Mouse (Mus musculus) midbrain, embryonic 11.5 days (tissue): Measurements from ENCODE around the gene Ccdc159. TPM values are rescaled to one million over a fixed set of nuclear protein-coding genes. Genes with fewer than 3 reads are reported as not detected.

Experiments
- ATAC-seq: fragments of 200-750 bp; cut with Nextera tagmentation; 2 replicates; pipeline ENCODE4 v1.8.0; 2017; ENCODE audit warnings: moderate TSS enrichment, moderate library complexity; ENCODE audit not compliant: low FRiP score
- DNase-seq: peaks from one replicate; pipeline ENCODE4 v3.0.0; 2015; ENCODE audit warnings: low spot score; ENCODE audit errors: missing footprints
- H3K27ac ChIP-seq: fragments of 300-500 bp; sonication (generic); 2 replicates; pipeline ENCODE4 v1.5.1; 2014; ENCODE audit warnings: low read depth, low read length
- H3K27me3 ChIP-seq: fragments of 300-500 bp; sonication (generic); 2 replicates; pipeline ENCODE4 v1.6.1; 2014; ENCODE audit warnings: mild to moderate bottlenecking, low read length, moderate library complexity, mixed read lengths; ENCODE audit not compliant: control insufficient read depth, insufficient read depth
- H3K36me3 ChIP-seq: fragments of 300-500 bp; sonication (generic); 2 replicates; pipeline ENCODE4 v1.6.1; 2014; ENCODE audit warnings: mild to moderate bottlenecking, low read length, moderate library complexity, mixed read lengths; ENCODE audit not compliant: control insufficient read depth, insufficient read depth
- H3K4me1 ChIP-seq: fragments of 300-500 bp; sonication (generic); 2 replicates; pipeline ENCODE4 v1.6.1; 2014; ENCODE audit warnings: low read length; ENCODE audit not compliant: control insufficient read depth, insufficient read depth
- H3K4me2 ChIP-seq: fragments of 300-500 bp; sonication (generic); 2 replicates; pipeline ENCODE4 v1.6.1; 2014; ENCODE audit warnings: mild to moderate bottlenecking, moderate library complexity
- H3K4me3 ChIP-seq: fragments of 300-500 bp; sonication (generic); 2 replicates; pipeline ENCODE4 v1.5.1; 2014; ENCODE audit warnings: low read depth, low read length
- H3K9ac ChIP-seq: fragments of 300-500 bp; sonication (generic); 2 replicates; pipeline ENCODE4 v1.6.1; 2014; ENCODE audit warnings: low read length
- H3K9me3 ChIP-seq: fragments of 300-500 bp; sonication (generic); 2 replicates; pipeline ENCODE4 v1.6.1; 2016; ENCODE audit warnings: low read length; ENCODE audit not compliant: control insufficient read depth
- WGBS: fragments of 180-500 bp; shearing (Covaris S2); extraction: QIAGEN DNeasy Blood & Tissue Kit; methylation state at CpG from one replicate; pipeline ENCODE4 v1.1.7; 2014; 5-methylcytosine and 5-hydroxymethylcytosine counted together
- polyA plus RNA-seq: library from polyadenylated mRNA; unstranded; fragments of >200 nt; fragmentation: Nextera tagmentation; extraction: Ambion mirVana; gene quantifications from 2 replicates; pipeline ENCODE4 v1.2.1, GENCODE M21; 2014

Gene Ccdc159
- polyA plus RNA-seq, 1 experiment from 2014 or later, result 3.4 TPM

DNA sequence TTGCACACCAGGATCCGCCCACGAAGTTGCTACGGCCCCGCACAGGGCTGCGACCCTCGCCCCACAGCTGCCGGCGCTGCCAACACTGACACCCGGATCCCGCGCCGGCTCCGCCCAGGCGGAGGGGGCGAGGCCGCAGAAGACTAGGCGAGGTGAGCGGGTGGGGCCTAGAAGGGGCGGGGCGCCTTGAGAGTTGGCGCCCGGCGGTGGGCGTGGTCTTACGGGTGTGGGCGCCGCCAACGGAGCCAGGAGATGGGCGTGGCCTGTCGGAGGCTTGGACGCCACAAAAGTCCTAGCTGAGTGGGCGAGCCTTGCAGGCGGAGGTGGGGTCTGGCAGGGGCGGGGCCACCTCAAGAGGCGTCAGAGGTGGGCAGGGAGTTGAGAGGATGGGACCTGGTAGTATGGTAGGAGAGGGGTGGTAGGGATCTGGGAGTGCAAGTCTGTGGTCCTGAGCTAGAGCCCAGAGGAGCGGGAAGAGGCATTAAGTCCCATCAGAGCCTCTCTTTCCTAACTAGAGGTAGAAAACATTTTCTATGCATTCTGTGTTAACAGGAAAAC is 9.2 kb upstream of the Ccdc159 start, which contains the start of gene Rab3d:
Gene Rab3d, minus strand, starts transcription at position 158 of the 558 bp plus-strand sequence.
- peaks cover 6% of the 10 kb centered on the region; the same call in 1 of the 2 replicates for H3K4me1 ChIP-seq
- H3K27ac ChIP-seq, result no peak within 1 kb of the TSS
- under 1% methylated on average over 35 of the region's 36 CpGs for WGBS
- H3K4me2 ChIP-seq, result peak within 1 kb of the TSS; percentile 99
- H3K4me3 ChIP-seq, result peak within 1 kb of the TSS; percentile 64
- peak; percentile 99 for DNase-seq
- H3K9me3 ChIP-seq, result no peaks in the 10 kb centered on the region
- H3K36me3 ChIP-seq, result no peaks in the 10 kb centered on the region
- peaks cover 5% of the 10 kb centered on the region for H3K27me3 ChIP-seq
- ATAC-seq, result peak; percentile 97
- H3K9ac ChIP-seq, result peak within 1 kb of the TSS; percentile 71

DNA sequence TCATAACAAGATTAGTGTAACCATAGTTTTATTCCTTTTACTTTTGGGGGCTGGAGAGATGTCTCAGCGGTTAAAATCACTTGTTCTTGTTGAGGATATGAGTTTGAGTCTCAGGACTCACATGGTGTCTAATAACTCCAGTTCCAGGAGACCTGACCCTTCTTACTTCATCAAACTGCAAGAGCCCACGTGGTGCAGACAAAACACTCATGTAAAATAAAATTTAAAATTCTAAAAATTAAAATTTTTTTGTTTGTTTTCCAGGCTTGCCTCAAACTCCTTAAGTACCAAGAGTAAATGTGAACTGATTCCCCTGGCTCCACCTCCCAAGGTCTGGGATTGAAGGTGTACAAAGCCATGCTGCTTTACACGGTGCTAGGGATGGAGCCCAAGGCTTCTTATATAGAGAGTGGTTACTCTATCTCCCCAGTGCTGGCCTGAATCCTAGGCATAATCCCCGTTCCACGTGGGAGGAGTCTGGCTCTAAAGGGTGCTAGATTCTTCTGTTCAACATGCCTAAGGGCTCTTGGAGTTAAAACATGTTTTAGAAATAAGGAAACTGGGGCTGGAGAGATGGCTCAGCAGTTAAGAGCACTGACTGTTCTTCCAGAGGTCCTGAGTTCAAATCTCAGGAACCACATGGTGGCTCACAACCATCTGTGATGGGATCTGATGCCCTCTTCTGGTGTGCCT is 8.4 kb upstream of the Ccdc159 start:
- H3K4me3 ChIP-seq, result peak overlapping the region; percentile 64
- no peak overlapping the region for H3K27ac ChIP-seq
- ATAC-seq, result no peak

DNA sequence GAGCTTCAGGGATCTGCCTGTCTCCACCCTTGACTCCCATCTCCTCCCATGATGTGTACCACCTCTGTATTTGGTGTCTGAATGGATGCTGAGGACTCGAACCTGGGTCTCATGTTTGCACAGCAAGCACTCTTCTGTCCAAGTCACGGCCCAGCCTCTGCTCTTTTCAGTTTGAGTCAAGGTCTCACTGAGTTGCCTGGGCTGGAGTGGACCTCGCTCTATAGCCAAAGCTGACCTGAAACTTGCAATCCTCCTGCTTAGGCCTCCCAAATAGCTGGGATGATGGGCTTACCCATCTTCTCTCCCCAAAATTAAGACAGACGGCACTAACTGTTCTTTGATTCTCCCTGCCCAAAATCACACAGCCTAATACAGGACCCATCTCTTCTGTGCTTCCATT is 4.2 kb upstream of the Ccdc159 start:
- WGBS, result 93% methylated on average over 4 of the region's 4 CpGs
- Histone ChIP-seq H3K4me3 (no peak overlapping the region), H3K36me3 (no peaks in the 10 kb centered on the region), H3K27ac (no peak overlapping the region), H3K4me1 (peaks cover 14% of the 10 kb centered on the region), H3K4me2 (no peak overlapping the region), H3K9ac (no peak overlapping the region), H3K9me3 (no peaks in the 10 kb centered on the region), H3K27me3 (no peaks in the 10 kb centered on the region; the same call in none of the 2 replicates)
- ATAC-seq, result no peak
- peak; percentile 80 for DNase-seq

More for the DNA sequence above, 8.4 kb upstream of the Ccdc159 start:
- H3K4me1 ChIP-seq, result peaks cover 6% of the 10 kb centered on the region; the same call in 1 of the 2 replicates
- peak overlapping the region; percentile 99 for H3K4me2 ChIP-seq
- no peak overlapping the region for H3K9ac ChIP-seq
- H3K9me3 ChIP-seq, result no peaks in the 10 kb centered on the region
- peaks cover 5% of the 10 kb centered on the region for H3K27me3 ChIP-seq
- no peaks in the 10 kb centered on the region for H3K36me3 ChIP-seq
- DNase-seq, result peak; percentile 77
- WGBS, result 18% methylated on average over 5 of the region's 5 CpGs

DNA sequence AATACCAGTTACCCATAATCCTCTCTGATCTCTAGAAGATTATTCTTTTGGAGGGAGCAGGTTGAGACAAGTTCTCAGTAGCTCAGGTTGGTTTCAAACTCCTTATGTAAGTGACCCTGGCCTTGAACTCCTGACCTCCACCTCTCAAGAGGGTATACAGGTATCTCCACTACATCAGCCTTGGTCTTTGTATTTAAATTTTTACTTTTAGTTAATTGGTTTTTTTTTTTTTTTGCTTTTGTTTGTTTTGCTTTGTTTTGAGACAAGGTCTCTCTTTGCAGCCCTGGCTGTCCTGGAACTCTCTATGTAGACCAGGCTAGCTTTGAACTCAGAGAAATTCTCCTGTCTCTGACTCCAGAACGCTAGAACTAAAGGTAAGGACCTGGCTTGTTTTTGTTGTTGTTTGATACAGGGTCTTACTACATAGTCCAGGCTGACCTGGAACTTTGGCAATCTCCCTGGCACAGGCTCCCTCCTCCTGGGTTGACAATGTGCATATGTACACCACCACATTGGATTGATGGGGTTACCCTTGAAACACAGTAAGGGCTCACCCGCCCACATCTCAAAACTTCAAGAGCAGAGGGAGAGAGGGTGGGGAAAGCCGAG is 3.7 kb upstream of the Ccdc159 start:
- H3K4me1 ChIP-seq, result peaks cover 11% of the 10 kb centered on the region
- 88% methylated on average over 3 of the region's 3 CpGs for WGBS
- H3K4me2 ChIP-seq, result no peak overlapping the region
- H3K36me3 ChIP-seq, result no peaks in the 10 kb centered on the region
- no peaks in the 10 kb centered on the region; the same call in 1 of the 2 replicates for H3K27me3 ChIP-seq
- no peak for ATAC-seq
- no peak overlapping the region for H3K4me3 ChIP-seq
- H3K9me3 ChIP-seq, result no peaks in the 10 kb centered on the region
- H3K9ac ChIP-seq, result no peak overlapping the region
- H3K27ac ChIP-seq, result no peak overlapping the region
- peak; percentile 84 for DNase-seq

DNA sequence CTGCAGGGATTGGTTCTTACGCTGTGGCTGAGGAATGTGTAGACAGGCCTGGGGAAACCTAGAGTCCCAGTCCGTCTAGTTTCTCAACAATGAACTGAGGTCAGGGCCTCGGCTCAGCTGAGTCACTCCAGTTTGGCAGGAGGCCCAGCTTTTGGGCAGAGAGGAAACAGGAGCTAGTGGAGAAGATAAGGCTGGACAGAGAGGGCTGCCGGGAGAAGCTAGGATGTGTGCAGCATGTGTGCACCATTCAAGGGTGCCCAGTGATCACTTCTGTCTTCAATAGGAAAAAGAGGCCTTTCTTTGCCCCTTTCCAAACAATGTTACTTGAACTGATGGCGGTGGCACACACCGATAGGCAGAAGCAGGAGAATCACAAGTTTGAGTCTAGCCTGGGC is 3.2 kb upstream of the Ccdc159 start:
- Histone ChIP-seq H3K4me2 (no peak overlapping the region), H3K27me3 (no peaks in the 10 kb centered on the region; the same call in 1 of the 2 replicates), H3K4me1 (peaks cover 11% of the 10 kb centered on the region), H3K36me3 (no peaks in the 10 kb centered on the region), H3K4me3 (no peak overlapping the region), H3K9ac (no peak overlapping the region), H3K27ac (no peak overlapping the region), H3K9me3 (no peaks in the 10 kb centered on the region)
- DNase-seq (peak; percentile 72), ATAC-seq (no peak)
- WGBS, result 83% methylated on average over 6 of the region's 6 CpGs

DNA sequence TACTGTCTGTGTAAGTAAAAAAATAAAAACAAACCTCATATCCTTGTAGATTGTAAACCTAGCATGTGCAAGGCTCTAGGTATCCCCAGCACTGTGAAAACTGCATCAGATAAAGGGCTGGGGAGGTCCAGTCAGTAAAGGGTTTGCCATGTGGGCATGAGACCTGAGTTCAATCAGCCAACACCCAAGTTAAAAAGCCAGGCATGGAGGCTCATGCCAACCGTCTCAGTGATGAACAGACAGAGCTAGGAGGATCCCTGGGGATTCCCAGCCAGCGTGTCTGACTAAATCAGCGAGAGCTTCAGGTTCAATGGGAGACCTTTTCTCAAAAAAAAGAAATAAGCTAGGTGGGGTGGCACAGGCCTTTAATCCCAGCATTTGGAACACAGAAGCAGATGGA is 2.2 kb upstream of the Ccdc159 start:
- Histone ChIP-seq H3K9ac (no peak overlapping the region), H3K36me3 (no peaks in the 10 kb centered on the region), H3K4me1 (peaks cover 11% of the 10 kb centered on the region), H3K4me2 (no peak overlapping the region), H3K4me3 (no peak overlapping the region), H3K27ac (no peak overlapping the region), H3K9me3 (no peaks in the 10 kb centered on the region), H3K27me3 (no peaks in the 10 kb centered on the region; the same call in 1 of the 2 replicates)
- WGBS, result 87% methylated on average over 3 of the region's 3 CpGs
- ATAC-seq, result no peak
- DNase-seq, result peak; percentile 75

DNA sequence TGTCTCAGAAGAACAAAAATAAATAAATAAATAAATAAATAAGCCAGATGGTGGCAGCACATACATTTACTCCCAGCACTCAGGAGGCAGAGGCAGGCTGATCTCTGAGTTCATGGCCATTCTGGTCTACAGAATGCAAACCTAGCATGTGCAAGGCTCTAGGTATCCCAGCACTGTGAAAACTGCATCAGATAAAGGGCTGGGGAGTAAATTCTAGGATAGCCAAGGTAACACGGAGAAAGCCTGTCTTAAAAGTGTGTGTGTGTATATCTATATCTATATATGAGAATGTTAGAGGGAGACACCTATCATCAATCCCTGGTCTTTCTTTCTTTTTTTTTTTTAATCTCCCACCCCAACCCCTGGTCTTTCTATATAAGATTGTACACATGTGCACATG is 1.8 kb upstream of the Ccdc159 start:
- peak; percentile 53 for DNase-seq
- H3K27ac ChIP-seq, result no peak overlapping the region
- ATAC-seq, result no peak
- H3K9me3 ChIP-seq, result no peaks in the 10 kb centered on the region
- peaks cover 11% of the 10 kb centered on the region for H3K4me1 ChIP-seq
- 91% methylated on average over 1 of the region's 1 CpGs for WGBS
- no peak overlapping the region for H3K4me2 ChIP-seq
- H3K36me3 ChIP-seq, result no peaks in the 10 kb centered on the region
- H3K4me3 ChIP-seq, result no peak overlapping the region
- no peak overlapping the region for H3K9ac ChIP-seq
- no peaks in the 10 kb centered on the region; the same call in 1 of the 2 replicates for H3K27me3 ChIP-seq

DNA sequence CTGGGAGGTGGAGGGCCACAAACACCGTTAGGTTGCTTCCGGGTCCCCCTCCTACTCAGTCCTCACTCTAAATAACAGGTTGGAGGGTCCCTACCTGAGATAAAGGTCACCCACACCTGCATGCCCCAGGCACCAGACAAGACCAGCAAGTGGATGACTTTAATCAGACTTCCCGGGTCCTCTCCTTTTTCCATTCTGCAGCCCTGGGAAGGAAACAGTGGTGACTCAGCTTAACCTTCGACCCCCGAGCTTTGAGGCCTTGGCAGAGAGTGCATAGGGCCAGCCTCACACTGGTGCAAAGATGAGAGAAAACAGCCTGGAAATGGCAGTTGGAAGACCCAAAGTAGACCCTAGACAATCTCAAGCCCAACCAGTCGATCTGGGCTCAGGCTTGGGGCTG is 1.1 kb upstream of the Ccdc159 start:
- ATAC-seq, result no peak
- DNase-seq, result no peak
- no peaks in the 10 kb centered on the region; the same call in 1 of the 2 replicates for H3K27me3 ChIP-seq
- WGBS, result 85% methylated on average over 6 of the region's 6 CpGs
- H3K36me3 ChIP-seq, result no peaks in the 10 kb centered on the region
- H3K4me3 ChIP-seq, result no peak overlapping the region
- 0 out of 2 replicates have a peak overlapping the region, but pooled peaks have one; percentile 71 for H3K9ac ChIP-seq
- no peaks in the 10 kb centered on the region for H3K9me3 ChIP-seq
- H3K4me2 ChIP-seq, result peak overlapping the region; percentile 72
- peaks cover 11% of the 10 kb centered on the region for H3K4me1 ChIP-seq
- no peak overlapping the region for H3K27ac ChIP-seq

DNA sequence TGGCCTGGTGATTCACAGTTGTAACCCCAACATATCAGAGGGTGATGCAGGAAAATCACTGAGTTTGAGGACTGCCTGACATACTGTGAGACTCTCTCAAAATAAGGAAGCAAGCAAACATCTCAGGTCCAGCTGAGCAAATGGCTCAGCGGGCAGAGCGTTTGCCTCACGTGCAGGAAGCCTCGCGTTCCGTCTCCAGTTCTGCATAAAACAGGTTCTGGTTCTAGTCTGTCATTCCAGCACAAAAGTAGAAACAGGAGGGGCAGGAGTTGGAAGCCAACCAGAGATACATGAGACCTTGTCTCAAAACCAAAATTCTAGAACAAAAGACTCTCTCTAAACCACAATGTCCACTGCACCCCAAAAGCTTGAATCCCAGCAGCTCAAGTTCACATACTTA is 487 bp upstream of the Ccdc159 start:
- peak overlapping the region; percentile 72 for H3K4me2 ChIP-seq
- H3K4me3 ChIP-seq, result peak overlapping the region; percentile 41
- H3K27me3 ChIP-seq, result no peaks in the 10 kb centered on the region
- H3K4me1 ChIP-seq, result peaks cover 11% of the 10 kb centered on the region
- DNase-seq, result no peak
- no peak overlapping the region for H3K27ac ChIP-seq
- no peaks in the 10 kb centered on the region for H3K9me3 ChIP-seq
- H3K9ac ChIP-seq, result peak overlapping the region; percentile 71
- ATAC-seq, result no peak
- 5% methylated on average over 6 of the region's 6 CpGs for WGBS
- H3K36me3 ChIP-seq, result no peaks in the 10 kb centered on the region
